Mouse (Mus musculus) kidney, adult 2 months (tissue): ENCODE results near the gene Pdss2.

Source experiments
- CTCF ChIP-seq: fragments of 200-500 bp; conservative IDR thresholded peaks from 2 replicates; pipeline ENCODE4 v1.5.1; 2011; ENCODE audit warnings: low read depth, mild to moderate bottlenecking, control low read depth, low read length, moderate library complexity, mixed read lengths; ENCODE audit not compliant: insufficient read depth, insufficient read length
- POLR2A ChIP-seq: fragments of 200-500 bp; IDR thresholded peaks from one replicate; pipeline ENCODE4 v1.6.1; 2011; ENCODE audit warnings: low read depth, low read length, control low read depth

DNA sequence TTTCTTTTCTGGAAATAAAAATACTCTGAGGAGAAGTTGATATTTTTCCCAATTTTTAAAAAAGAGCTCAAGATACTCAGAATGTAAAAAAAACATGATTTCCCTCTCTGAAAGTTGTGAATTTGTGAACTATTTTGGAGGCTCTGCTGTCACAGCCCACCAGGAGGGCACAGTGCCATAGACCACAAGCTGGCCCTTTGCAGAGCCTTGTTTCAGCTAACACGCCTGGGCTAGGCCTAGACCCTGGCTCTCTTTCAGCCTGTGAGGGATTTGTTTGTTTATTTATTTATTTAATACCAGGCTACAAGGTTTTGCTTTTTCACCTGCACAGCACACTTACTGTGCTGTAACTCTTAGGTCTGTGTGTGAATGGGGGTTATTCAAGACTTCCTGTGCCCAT, 64.3 kb downstream of the Pdss2 start:
- TF ChIP-seq CTCF: no peak
- no peak for TF ChIP-seq POLR2A
